Mouse (Mus musculus): Measurements from ENCODE around the gene Prps1l1. TPM values are rescaled to one million over a fixed set of nuclear protein-coding genes. Genes with fewer than 3 reads are reported as not detected.

Gene Prps1l1
- total RNA-seq, 2 experiments from 2014 or later: not detected

GRCm38 (mm10) chr12:35021285-35021684 lies 36.7 kb downstream of the Prps1l1 start:
- intact Hi-C loops (cut with DNase I): no loop called here
- DNase-seq (ENCODE audit: low spot score): no peak

GRCm38 (mm10) chr12:35022066-35022465 lies 37.5 kb downstream of the Prps1l1 start:
- intact Hi-C loops (cut with DNase I): no loop called here
- DNase-seq (ENCODE audit: low spot score): no peak

- intact Hi-C loops (cut with DNase I): no loop called here
- DNase-seq (ENCODE audit: low spot score): no peak
Measured at GRCm38 (mm10) chr12:35025916-35026432, 41.4 kb downstream of the Prps1l1 start.

- intact Hi-C loops (cut with DNase I): no loop called here
- no peak for DNase-seq (ENCODE audit: low spot score)
Measured at GRCm38 (mm10) chr12:35027533-35027932, 43.0 kb downstream of the Prps1l1 start.

Other genes with a start within 250 kb of the Prps1l1 start
- 10 to 100 TPM; 20.5 to 26.8 TPM for gene Hdac9, start 67.7 kb upstream of the Prps1l1 start, total RNA-seq (2021)
- gene Snx13, start 62.4 kb downstream of the Prps1l1 start, total RNA-seq (2021): 10 to 100 TPM; 57.3 to 61.4 TPM